Mouse (Mus musculus): Measurements from ENCODE around the gene Ddb1. TPM values are rescaled to one million over a fixed set of nuclear protein-coding genes. Genes with fewer than 3 reads are reported as not detected.

The Ddb1 gene
- polyA plus RNA-seq, 1 experiment from 2014 or later, result 252 TPM

GRCm38 (mm10) chr19:10671854-10672417, 66.8 kb downstream of the Ddb1 start:
- Histone ChIP-seq H3K4me3 (no peak overlapping the region), H3K9me3 (replicated peaks) (no peaks in the 10 kb centered on the region), H3K27ac (no peak overlapping the region), H3K4me1 (peaks cover 17% of the 10 kb centered on the region), H3K27me3 (replicated peaks) (peaks cover 32% of the 10 kb centered on the region), H3K9ac (no peak overlapping the region), H3K36me3 (no peaks in the 10 kb centered on the region), H3K4me2 (no peak overlapping the region)
- 64% methylated on average over 9 of the region's 9 CpGs for WGBS (ENCODE audit: insufficient replicate concordance)
- no peak for ATAC-seq

GRCm38 (mm10) chr19:10673275-10673674, 68.1 kb downstream of the Ddb1 start:
- Histone ChIP-seq H3K27me3 (replicated peaks) (peaks cover 30% of the 10 kb centered on the region), H3K4me1 (peaks cover 27% of the 10 kb centered on the region), H3K36me3 (no peaks in the 10 kb centered on the region), H3K4me2 (no peak overlapping the region), H3K9ac (no peak overlapping the region), H3K27ac (no peak overlapping the region), H3K9me3 (replicated peaks) (no peaks in the 10 kb centered on the region), H3K4me3 (no peak overlapping the region)
- WGBS (ENCODE audit: insufficient replicate concordance), result 70% methylated on average over 1 of the region's 1 CpGs
- no peak for ATAC-seq

GRCm38 (mm10) chr19:10676656-10677055, 71.5 kb downstream of the Ddb1 start:
- H3K4me1 ChIP-seq, result peaks cover 21% of the 10 kb centered on the region
- no peak overlapping the region for H3K27ac ChIP-seq
- peaks cover 15% of the 10 kb centered on the region for H3K27me3 ChIP-seq (replicated peaks)
- H3K9ac ChIP-seq, result no peak overlapping the region
- no peak overlapping the region for H3K4me2 ChIP-seq
- no peak overlapping the region for H3K4me3 ChIP-seq
- H3K9me3 ChIP-seq (replicated peaks), result no peaks in the 10 kb centered on the region
- no peak for ATAC-seq
- H3K36me3 ChIP-seq, result no peaks in the 10 kb centered on the region
- WGBS (ENCODE audit: insufficient replicate concordance), result 77% methylated on average over 16 of the region's 16 CpGs

- WGBS (ENCODE audit: insufficient replicate concordance), result 19% methylated on average over 6 of the region's 6 CpGs
- Histone ChIP-seq H3K4me3 (no peak within 1 kb of the TSS), H3K9ac (no peak within 1 kb of the TSS), H3K36me3 (no peaks in the 10 kb centered on the region), H3K4me1 (peaks cover 11% of the 10 kb centered on the region), H3K9me3 (replicated peaks) (no peaks in the 10 kb centered on the region), H3K4me2 (no peak within 1 kb of the TSS), H3K27ac (no peak within 1 kb of the TSS), H3K27me3 (replicated peaks) (peaks cover 15% of the 10 kb centered on the region)
- ATAC-seq, result peak; percentile 67; the same call in 1 of the 2 replicates
Observed at GRCm38 (mm10) chr19:10677915-10678771, 73.0 kb downstream of the Ddb1 start, which contains the start of gene Pga5. Pga5 (minus strand) TSS chr19:10678071.

- WGBS (ENCODE audit: insufficient replicate concordance), result 70% methylated on average over 1 of the region's 1 CpGs
Observed at GRCm38 (mm10) chr19:10678772-10679067, 73.6 kb downstream of the Ddb1 start.

More at GRCm38 (mm10) chr19:10678772-10679067, 73.6 kb downstream of the Ddb1 start:
- Histone ChIP-seq H3K27ac (no peak overlapping the region), H3K9ac (no peak overlapping the region), H3K9me3 (replicated peaks) (no peaks in the 10 kb centered on the region), H3K4me2 (no peak overlapping the region), H3K27me3 (replicated peaks) (peaks cover 15% of the 10 kb centered on the region), H3K4me3 (no peak overlapping the region), H3K4me1 (peaks cover 11% of the 10 kb centered on the region), H3K36me3 (no peaks in the 10 kb centered on the region)
- no peak for ATAC-seq

Other genes starting within 250 kb of the Ddb1 start
- 0.56 and 0.91 TPM in 2 replicates for gene Syt7, start 216.2 kb upstream of the Ddb1 start, polyA plus RNA-seq (2016; fragmentation: Nextera tagmentation; extraction: Ambion mirVana)
- 0.06 and 0.12 TPM in 2 replicates for gene Lrrc10b, start 147.9 kb upstream of the Ddb1 start, polyA plus RNA-seq (2016; fragmentation: Nextera tagmentation; extraction: Ambion mirVana)
- gene Ppp1r32, start 122.4 kb upstream of the Ddb1 start, polyA plus RNA-seq (2016; fragmentation: Nextera tagmentation; extraction: Ambion mirVana), result not detected in 2 replicates
- 19.6 and 20.5 TPM in 2 replicates for gene Cpsf7, start 80.1 kb upstream of the Ddb1 start, polyA plus RNA-seq (2016; fragmentation: Nextera tagmentation; extraction: Ambion mirVana)
- 38.0 and 40.8 TPM in 2 replicates for gene Sdhaf2, start 79.2 kb upstream of the Ddb1 start, polyA plus RNA-seq (2016; fragmentation: Nextera tagmentation; extraction: Ambion mirVana)
- gene Tmem216, start 49.1 kb upstream of the Ddb1 start, polyA plus RNA-seq (2016; fragmentation: Nextera tagmentation; extraction: Ambion mirVana), result 14.9 and 18.2 TPM in 2 replicates
- gene Cyb561a3, start 28.2 kb upstream of the Ddb1 start, polyA plus RNA-seq (2016; fragmentation: Nextera tagmentation; extraction: Ambion mirVana), result 12.8 TPM in 2 replicates
- 18.5 and 19.4 TPM in 2 replicates for gene Tmem138, start 28.0 kb upstream of the Ddb1 start, polyA plus RNA-seq (2016; fragmentation: Nextera tagmentation; extraction: Ambion mirVana)
- gene Tkfc, start 327 bp downstream of the Ddb1 start, polyA plus RNA-seq (2016; fragmentation: Nextera tagmentation; extraction: Ambion mirVana), result 10.1 and 10.2 TPM in 2 replicates
- 6.2 and 7.6 TPM in 2 replicates for gene Vwce, start 28.9 kb downstream of the Ddb1 start, polyA plus RNA-seq (2016; fragmentation: Nextera tagmentation; extraction: Ambion mirVana)
- gene Pga5, start 72.7 kb downstream of the Ddb1 start, polyA plus RNA-seq (2016; fragmentation: Nextera tagmentation; extraction: Ambion mirVana), result 0.08 TPM in 1 of 2 replicates, not detected in the other
- gene Vps37c, start 83.4 kb downstream of the Ddb1 start, polyA plus RNA-seq (2016; fragmentation: Nextera tagmentation; extraction: Ambion mirVana), result 14.5 and 14.8 TPM in 2 replicates
- 0.24 TPM in 1 of 2 replicates, not detected in the other for gene Cd5, start 133.7 kb downstream of the Ddb1 start, polyA plus RNA-seq (2016; fragmentation: Nextera tagmentation; extraction: Ambion mirVana)
- not detected in 2 replicates for gene Cd6, start 224.7 kb downstream of the Ddb1 start, polyA plus RNA-seq (2016; fragmentation: Nextera tagmentation; extraction: Ambion mirVana)
- 1.0 and 1.2 TPM in 2 replicates for gene Slc15a3, start 234.4 kb downstream of the Ddb1 start, polyA plus RNA-seq (2016; fragmentation: Nextera tagmentation; extraction: Ambion mirVana)